Mouse (Mus musculus) embryonic facial prominence, embryonic 10.5 days (tissue): ENCODE results near the gene Sbno2. TPM values are rescaled to one million over a fixed set of nuclear protein-coding genes. Genes with fewer than 3 reads are reported as not detected.

ENCODE experiments used
- polyA plus RNA-seq: library from polyadenylated mRNA; unstranded; fragments of >200 nt; fragmentation: Nextera tagmentation; extraction: Ambion mirVana; gene quantifications from 2 replicates; pipeline ENCODE4 v1.2.1, GENCODE M21; 2016

The Sbno2 gene
- polyA plus RNA-seq, 1 experiment from 2014 or later, result 16.2 TPM

Other genes starting within 250 kb of the Sbno2 start
- gene Prtn3, start 231.1 kb downstream of the Sbno2 start, polyA plus RNA-seq, result 9.3 and 12.3 TPM in 2 replicates
- gene Plppr3, start 230.9 kb downstream of the Sbno2 start, polyA plus RNA-seq, result 123 and 139 TPM in 2 replicates
- gene Elane, start 219.3 kb downstream of the Sbno2 start, polyA plus RNA-seq, result 0.20 TPM in 1 of 2 replicates, not detected in the other
- gene Cfd, start 214.7 kb downstream of the Sbno2 start, polyA plus RNA-seq, result not detected in 2 replicates
- gene Med16, start 196.6 kb downstream of the Sbno2 start, polyA plus RNA-seq, result 63.6 and 68.1 TPM in 2 replicates
- 3.4 TPM in 1 of 2 replicates, not detected in the other for gene Gm26602, start 194.7 kb downstream of the Sbno2 start, polyA plus RNA-seq
- gene Kiss1r, start 188.6 kb downstream of the Sbno2 start, polyA plus RNA-seq, result 0.33 and 0.37 TPM in 2 replicates
- 125 and 136 TPM in 2 replicates for gene R3hdm4, start 184.4 kb downstream of the Sbno2 start, polyA plus RNA-seq
- 15.7 and 18.0 TPM in 2 replicates for gene Arid3a, start 178.5 kb downstream of the Sbno2 start, polyA plus RNA-seq
- gene Wdr18, start 145.4 kb downstream of the Sbno2 start, polyA plus RNA-seq, result 166 TPM in 2 replicates
- 0.13 and 0.44 TPM in 2 replicates for gene Grin3b, start 134.9 kb downstream of the Sbno2 start, polyA plus RNA-seq
- gene Tmem259, start 121.2 kb downstream of the Sbno2 start, polyA plus RNA-seq, result 12.3 and 12.4 TPM in 2 replicates
- 234 and 253 TPM in 2 replicates for gene Cnn2, start 117.0 kb downstream of the Sbno2 start, polyA plus RNA-seq
- gene Abca7, start 109.1 kb downstream of the Sbno2 start, polyA plus RNA-seq, result 2.9 and 3.2 TPM in 2 replicates
- gene Arhgap45, start 88.9 kb downstream of the Sbno2 start, polyA plus RNA-seq, result 11.2 and 11.3 TPM in 2 replicates
- 312 and 316 TPM in 2 replicates for gene Polr2e, start 65.8 kb downstream of the Sbno2 start, polyA plus RNA-seq
- 618 and 672 TPM in 2 replicates for gene Gpx4, start 58.4 kb downstream of the Sbno2 start, polyA plus RNA-seq
- 16.1 and 17.5 TPM in 2 replicates for gene Stk11, start 10.2 kb upstream of the Sbno2 start, polyA plus RNA-seq
- 491 and 493 TPM in 2 replicates for gene Atp5d, start 33.1 kb upstream of the Sbno2 start, polyA plus RNA-seq
- 4.9 and 8.5 TPM in 2 replicates for gene Cbarp, start 35.3 kb upstream of the Sbno2 start, polyA plus RNA-seq
- gene Midn, start 42.7 kb upstream of the Sbno2 start, polyA plus RNA-seq, result 22.2 TPM in 2 replicates
- 93.2 and 110 TPM in 2 replicates for gene Cirbp, start 60.4 kb upstream of the Sbno2 start, polyA plus RNA-seq
- 10.8 and 12.0 TPM in 2 replicates for gene 1600002K03Rik, start 67.4 kb upstream of the Sbno2 start, polyA plus RNA-seq
- gene Efna2, start 73.9 kb upstream of the Sbno2 start, polyA plus RNA-seq, result 45.2 and 50.1 TPM in 2 replicates
- 95.9 and 98.1 TPM in 2 replicates for gene Mum1, start 120.9 kb upstream of the Sbno2 start, polyA plus RNA-seq
- 303 and 309 TPM in 2 replicates for gene Ndufs7, start 143.6 kb upstream of the Sbno2 start, polyA plus RNA-seq
- 24.4 and 25.0 TPM in 2 replicates for gene Gamt, start 155.4 kb upstream of the Sbno2 start, polyA plus RNA-seq
- gene Dazap1, start 155.9 kb upstream of the Sbno2 start, polyA plus RNA-seq, result 56.2 and 58.5 TPM in 2 replicates
- gene Rps15, start 186.9 kb upstream of the Sbno2 start, polyA plus RNA-seq, result 1,079 and 1,119 TPM in 2 replicates
- gene Apc2, start 190.4 kb upstream of the Sbno2 start, polyA plus RNA-seq, result 11.8 and 12.6 TPM in 2 replicates
- gene 2310011J03Rik, start 215.0 kb upstream of the Sbno2 start, polyA plus RNA-seq, result 53.7 and 56.2 TPM in 2 replicates
- 5.0 and 5.5 TPM in 2 replicates for gene Pcsk4, start 223.9 kb upstream of the Sbno2 start, polyA plus RNA-seq
- 6.6 TPM in 2 replicates for gene Reep6, start 224.4 kb upstream of the Sbno2 start, polyA plus RNA-seq
- 0.65 and 0.88 TPM in 2 replicates for gene Adamtsl5, start 242.8 kb upstream of the Sbno2 start, polyA plus RNA-seq